In the genomic region with DNA sequence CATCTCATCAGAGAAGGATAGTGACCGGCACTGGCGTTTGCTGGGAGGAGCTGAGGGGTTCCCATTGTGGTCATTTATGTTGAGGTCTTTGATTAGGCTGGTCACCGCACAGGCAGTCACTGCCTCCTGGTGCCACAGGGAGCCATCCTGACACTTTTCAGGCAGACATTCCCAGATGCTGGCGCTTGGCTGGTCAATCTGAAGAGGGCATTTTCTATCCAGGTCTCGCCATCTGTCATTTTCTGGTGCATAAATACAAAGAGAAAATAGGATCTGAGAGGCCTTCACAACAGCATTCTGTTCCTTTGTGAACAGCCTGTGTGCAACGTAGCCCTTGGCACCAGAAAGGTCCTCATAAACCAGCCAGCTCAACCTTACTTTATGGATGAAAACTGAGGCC, we compare ENCODE assay signal across 15 mouse cellular contexts. TPM values are rescaled to one million over a fixed set of nuclear protein-coding genes. Genes with fewer than 3 reads are reported as not detected.
DNase-seq lines count a peak whose midpoint lies in the region; ATAC-seq and TF ChIP-seq lines count a peak whose summit lies in the region.
"Had no signal": no experiment of that assay in that cellular context is flagged by ENCODE, and none has a peak within 500 bp of the region (broad histone marks: within the 10 kb centered on the region; RNA-seq: fewer than 3 reads in every experiment).

No protein-coding gene starts in this region.

- no peak for TF ChIP-seq POLR2A in brain, embryonic 14.5 days (IDR thresholded peaks at IDR 0.05; ENCODE audit: borderline replicate concordance, extremely low read depth, insufficient read depth, insufficient read length, poor library complexity, severe bottlenecking)

- TF ChIP-seq CTCF in left cerebral cortex, adult 2 months (IDR thresholded peaks at IDR 0.05): no peak
- no peak for TF ChIP-seq CTCF in brain, embryonic 14.5 days (IDR thresholded peaks at IDR 0.05; ENCODE audit: borderline replicate concordance, extremely low read depth, insufficient read depth, insufficient read length)

- peaks cover 15% of the 10 kb centered on the region for H3K4me1 ChIP-seq in hindbrain, embryonic 12.5 days

- H3K27me3 ChIP-seq in hindbrain, embryonic 12.5 days: no peaks in the 10 kb centered on the region
- H3K27me3 ChIP-seq: heart, embryonic 13.5 days; neural tube, embryonic 13.5 days had no signal

- peak overlapping the region; percentile 10; the same call in 1 of the 2 replicates for H3K27ac ChIP-seq in left cerebral cortex, adult 2 months
- peak overlapping the region; percentile 64 for H3K27ac ChIP-seq in hindbrain, embryonic 12.5 days
- H3K27ac ChIP-seq: heart, embryonic 13.5 days had no signal

- H3K36me3 ChIP-seq in hindbrain, embryonic 12.5 days: peaks cover 38% of the 10 kb centered on the region

- no peak for DNase-seq in left cerebral cortex, adult 2 months (ENCODE audit: extremely low spot score in 1 of 2, low spot score in 2 of 2)
- DNase-seq in left cerebral cortex, adult 11 months (ENCODE audit: low spot score): no peak
- DNase-seq in brain, embryonic 14.5 days (ENCODE audit: low read depth): peak; percentile 72
- DNase-seq in cerebellum, postnatal 25 days: peak; percentile 73 to 77
- no peak for DNase-seq in kidney, postnatal 10 days
- no peak for DNase-seq in testis, postnatal 14 days (ENCODE audit: low spot score)
- DNase-seq in heart, postnatal 25 days (ENCODE audit: low spot score): no peak
- DNase-seq: embryo, embryonic 11 days; gastrocnemius, postnatal 14 days; kidney, postnatal 36 days had no signal

- H3K4me3 ChIP-seq in left cerebral cortex, adult 2 months: no peak overlapping the region
- no peak overlapping the region for H3K4me3 ChIP-seq in hindbrain, embryonic 12.5 days
- H3K4me3 ChIP-seq: erythroblast, embryonic 14.5 days; heart, embryonic 13.5 days; neural tube, embryonic 13.5 days had no signal

- no peaks in the 10 kb centered on the region for H3K9me3 ChIP-seq in hindbrain, embryonic 12.5 days (replicated peaks)
- H3K9me3 ChIP-seq: heart, embryonic 13.5 days; neural tube, embryonic 13.5 days had no signal

- 74% methylated on average over 6 of the region's 6 CpGs for WGBS in hindbrain, embryonic 12.5 days

- H3K4me2 ChIP-seq in hindbrain, embryonic 12.5 days (replicated peaks): no peak overlapping the region
- H3K4me2 ChIP-seq: heart, embryonic 13.5 days; neural tube, embryonic 13.5 days had no signal

- ATAC-seq in hindbrain, embryonic 12.5 days (ENCODE audit: low FRiP score): no peak
- ATAC-seq: inflammation-experienced regulatory T-cells, adult 6 months had no signal

- intact Hi-C loops in left cerebral cortex, adult 2 months (cut with DNase I): no loop called here
- intact Hi-C loops in heart, postnatal 25 days (cut with DNase I): no loop called here

- no peak overlapping the region for H3K9ac ChIP-seq in hindbrain, embryonic 12.5 days
- H3K9ac ChIP-seq: heart, embryonic 13.5 days; neural tube, embryonic 13.5 days had no signal

RNA-seq across cellular contexts. Expression of gene Fam53b, which starts 53.8 kb away (rescaled TPM):
- total RNA-seq in left cerebral cortex, adult 2 months (2021): 10 to 100 TPM; 57.1 to 75.2 TPM
- 14.8 and 16.1 TPM in 2 replicates for polyA plus RNA-seq in brain, embryonic 14.5 days (2012; rRNA removed)
- 22.7 and 25.3 TPM in 2 replicates for polyA plus RNA-seq in hindbrain, embryonic 12.5 days (2016; fragmentation: Nextera tagmentation; extraction: Ambion mirVana)
- 10 to 100 TPM; 25.8 to 26.8 TPM for total RNA-seq in heart, postnatal 25 days (2021)

Comparison
In these comparisons a context has a peak if more than half of its experiments do, and no peak if none do; other contexts are left out.
1. DNase-seq: peak in brain, embryonic 14.5 days (single experiment) and cerebellum, postnatal 25 days (2 of 2); none in left cerebral cortex, adult 2 months (0 of 2), left cerebral cortex, adult 11 months (single experiment), kidney, postnatal 10 days (single experiment), testis, postnatal 14 days (single experiment) and heart, postnatal 25 days (single experiment).